Mouse (Mus musculus) midbrain, embryonic 13.5 days (tissue): Measurements from ENCODE around the gene Aven. TPM values are rescaled to one million over a fixed set of nuclear protein-coding genes. Genes with fewer than 3 reads are reported as not detected.
A peak's percentile ranks its signal among the peaks of the same experiment; 100 is the strongest.

ENCODE experiments used
- ATAC-seq: fragments of 200-750 bp; cut with Nextera tagmentation; 2 replicates; pipeline ENCODE4 v1.8.0; 2017; ENCODE audit warnings: mild to moderate bottlenecking, moderate TSS enrichment, moderate library complexity
- H3K27ac ChIP-seq: fragments of 300-500 bp; sonication (generic); 2 replicates; pipeline ENCODE4 v1.5.1; 2015; ENCODE audit warnings: inconsistent platforms, mild to moderate bottlenecking, moderate library complexity
- H3K27me3 ChIP-seq: fragments of 300-500 bp; sonication (generic); 2 replicates; pipeline ENCODE4 v1.6.1; 2015; ENCODE audit warnings: mild to moderate bottlenecking, inconsistent platforms
- H3K36me3 ChIP-seq: fragments of 300-500 bp; sonication (generic); 2 replicates; pipeline ENCODE4 v1.6.1; 2015; ENCODE audit warnings: mild to moderate bottlenecking, inconsistent platforms
- H3K4me1 ChIP-seq: fragments of 300-500 bp; sonication (generic); replicated peaks from 2 replicates; pipeline ENCODE4 v1.6.1; 2015; ENCODE audit warnings: inconsistent platforms
- H3K4me2 ChIP-seq: fragments of 300-500 bp; sonication (generic); replicated peaks from 2 replicates; pipeline ENCODE4 v1.6.1; 2015; ENCODE audit warnings: moderate library complexity, mild to moderate bottlenecking, inconsistent platforms
- H3K4me3 ChIP-seq: fragments of 300-500 bp; sonication (generic); replicated peaks from 2 replicates; pipeline ENCODE4 v1.5.1; 2015; ENCODE audit warnings: mild to moderate bottlenecking, inconsistent platforms
- H3K9ac ChIP-seq: fragments of 300-500 bp; sonication (generic); replicated peaks from 2 replicates; pipeline ENCODE4 v1.6.1; 2015; ENCODE audit warnings: mild to moderate bottlenecking, inconsistent platforms
- H3K9me3 ChIP-seq: fragments of 300-500 bp; sonication (generic); 2 replicates; pipeline ENCODE4 v1.6.1; 2016; ENCODE audit warnings: mild to moderate bottlenecking, inconsistent platforms
- WGBS: fragments of 180-500 bp; shearing (Covaris S2); methylation state at CpG from one replicate; pipeline ENCODE4 v1.1.7; 2015; 5-methylcytosine and 5-hydroxymethylcytosine counted together
- polyA plus RNA-seq: library from polyadenylated mRNA; unstranded; fragments of >200 nt; fragmentation: Nextera tagmentation; extraction: Ambion mirVana; gene quantifications from 2 replicates; pipeline ENCODE4 v1.2.1, GENCODE M21; 2015

Aven gene
- polyA plus RNA-seq, 1 experiment from 2014 or later, result 3.1 TPM

DNA sequence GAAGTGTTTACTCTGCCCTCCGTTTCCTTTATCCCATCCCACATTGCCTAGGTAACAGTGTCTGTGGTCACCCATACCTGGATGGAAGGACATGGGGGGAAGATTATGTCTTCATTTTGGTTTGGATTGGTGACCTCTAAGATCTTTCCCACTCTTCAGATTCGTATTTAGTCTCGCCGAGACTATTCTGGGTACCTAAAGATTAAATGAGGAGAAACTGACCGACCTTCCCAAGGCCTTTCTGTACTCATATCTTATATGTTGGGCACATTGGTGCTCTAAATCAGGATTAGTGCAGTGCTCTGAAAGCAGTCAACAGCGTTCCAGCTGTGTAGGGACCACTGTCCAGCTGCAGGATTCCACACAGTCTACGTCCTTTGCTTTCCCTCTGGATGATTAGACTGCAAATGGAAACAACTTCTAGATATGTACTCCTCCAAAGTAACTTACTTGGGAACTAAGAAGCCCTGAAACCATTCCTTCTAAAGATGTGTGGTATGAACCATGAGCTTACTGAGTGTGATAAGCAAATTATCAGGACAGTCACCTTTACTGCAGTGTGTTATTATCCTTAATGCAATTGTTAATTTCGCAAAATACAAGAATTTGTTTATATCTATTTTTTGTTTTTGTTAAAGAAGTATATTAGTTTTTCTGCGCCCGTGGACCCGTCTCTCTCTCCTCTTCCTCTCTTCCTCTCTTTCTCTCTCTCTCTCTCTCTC, 936 bp downstream of the Aven start:
- peak overlapping the region; percentile 73 for H3K4me3 ChIP-seq
- 46% methylated on average over 11 of the region's 11 CpGs for WGBS
- H3K36me3 ChIP-seq, result no peaks in the 10 kb centered on the region
- ATAC-seq, result peak; percentile 7
- peak overlapping the region; percentile 97; the same call in 1 of the 2 replicates for H3K27ac ChIP-seq
- no peaks in the 10 kb centered on the region for H3K27me3 ChIP-seq
- H3K4me2 ChIP-seq, result peak overlapping the region; percentile 70
- no peaks in the 10 kb centered on the region for H3K9me3 ChIP-seq
- peaks cover 17% of the 10 kb centered on the region for H3K4me1 ChIP-seq
- H3K9ac ChIP-seq, result peak overlapping the region; percentile 95

DNA sequence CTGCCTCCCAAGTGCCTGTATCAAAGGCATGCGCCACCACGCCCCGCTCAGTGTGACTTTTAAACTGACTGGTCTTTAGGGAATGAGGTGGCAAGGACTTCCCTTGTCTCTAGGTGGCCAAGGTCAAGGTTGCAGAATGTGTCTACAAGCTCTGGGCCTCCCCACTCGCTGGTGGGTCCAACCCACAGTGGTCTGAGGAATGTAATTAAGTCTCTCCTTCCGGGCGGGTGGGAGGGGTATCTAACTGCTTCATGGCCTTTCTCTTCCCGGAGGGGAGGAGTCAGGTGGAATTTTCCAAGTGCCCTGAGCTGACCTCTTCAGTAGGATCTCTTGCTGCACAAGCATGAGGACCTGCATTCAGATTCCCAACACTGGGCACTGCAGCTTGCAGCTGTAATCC, 5.1 kb downstream of the Aven start:
- H3K4me1 ChIP-seq, result peaks cover 13% of the 10 kb centered on the region
- H3K27ac ChIP-seq, result no peak overlapping the region
- no peak overlapping the region for H3K9ac ChIP-seq
- ATAC-seq, result no peak
- H3K9me3 ChIP-seq, result no peaks in the 10 kb centered on the region
- H3K27me3 ChIP-seq, result no peaks in the 10 kb centered on the region
- no peaks in the 10 kb centered on the region for H3K36me3 ChIP-seq
- H3K4me3 ChIP-seq, result no peak overlapping the region
- no peak overlapping the region for H3K4me2 ChIP-seq
- 76% methylated on average over 7 of the region's 7 CpGs for WGBS

DNA sequence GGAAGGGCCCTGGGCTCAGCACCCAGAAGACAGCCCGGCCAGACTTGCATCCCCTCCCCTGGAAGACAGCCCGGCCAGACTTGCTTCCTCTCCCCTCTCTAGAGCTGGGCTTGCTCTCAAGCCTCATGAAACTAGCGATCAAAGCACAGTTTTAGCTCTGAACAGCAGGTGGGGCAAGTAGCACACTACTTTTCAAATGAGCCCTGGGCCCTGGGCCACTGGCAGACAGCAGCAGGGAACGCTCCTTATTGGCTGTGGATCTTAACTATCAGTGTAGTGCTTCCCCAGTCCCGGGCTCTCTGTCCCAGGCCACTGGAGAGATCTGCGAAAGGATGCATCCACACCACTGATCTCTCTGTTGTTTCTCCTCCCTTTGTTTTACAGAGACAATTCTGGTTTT, 8.4 kb downstream of the Aven start:
- no peaks in the 10 kb centered on the region for H3K36me3 ChIP-seq
- no peak overlapping the region for H3K27ac ChIP-seq
- H3K9me3 ChIP-seq, result no peaks in the 10 kb centered on the region
- no peaks in the 10 kb centered on the region for H3K27me3 ChIP-seq
- no peak overlapping the region for H3K9ac ChIP-seq
- whole genome bisulfite sequencing, result 4% methylated on average over 6 of the region's 6 CpGs
- no peak overlapping the region for H3K4me3 ChIP-seq
- no peak overlapping the region for H3K4me2 ChIP-seq
- ATAC-seq, result peak; percentile 96
- H3K4me1 ChIP-seq, result peaks cover 7% of the 10 kb centered on the region

DNA sequence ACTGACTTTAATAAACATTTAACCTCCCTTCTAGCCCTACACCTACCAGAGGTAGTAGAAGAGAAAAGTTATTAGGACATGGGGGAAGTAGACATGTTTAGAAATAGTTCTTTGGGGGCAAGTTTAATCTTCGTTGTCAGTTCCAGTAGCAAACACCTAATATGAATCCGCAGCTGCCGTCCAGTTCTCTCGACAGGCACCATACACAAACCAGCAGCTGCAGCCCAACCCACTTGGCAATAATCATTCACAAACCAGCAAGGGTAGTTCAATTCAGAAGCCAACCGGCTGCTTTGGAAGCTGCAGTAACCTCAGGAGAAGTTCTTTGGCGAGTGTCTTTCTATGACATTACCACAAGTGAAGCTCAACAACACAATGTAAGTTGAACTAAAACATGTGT, 11.2 kb downstream of the Aven start:
- Histone ChIP-seq H3K27ac (no peak overlapping the region), H3K4me2 (no peak overlapping the region), H3K9ac (no peak overlapping the region), H3K36me3 (no peaks in the 10 kb centered on the region), H3K27me3 (no peaks in the 10 kb centered on the region), H3K4me1 (peaks cover 7% of the 10 kb centered on the region), H3K4me3 (no peak overlapping the region), H3K9me3 (no peaks in the 10 kb centered on the region)
- no peak for ATAC-seq
- WGBS, result 91% methylated on average over 6 of the region's 6 CpGs

DNA sequence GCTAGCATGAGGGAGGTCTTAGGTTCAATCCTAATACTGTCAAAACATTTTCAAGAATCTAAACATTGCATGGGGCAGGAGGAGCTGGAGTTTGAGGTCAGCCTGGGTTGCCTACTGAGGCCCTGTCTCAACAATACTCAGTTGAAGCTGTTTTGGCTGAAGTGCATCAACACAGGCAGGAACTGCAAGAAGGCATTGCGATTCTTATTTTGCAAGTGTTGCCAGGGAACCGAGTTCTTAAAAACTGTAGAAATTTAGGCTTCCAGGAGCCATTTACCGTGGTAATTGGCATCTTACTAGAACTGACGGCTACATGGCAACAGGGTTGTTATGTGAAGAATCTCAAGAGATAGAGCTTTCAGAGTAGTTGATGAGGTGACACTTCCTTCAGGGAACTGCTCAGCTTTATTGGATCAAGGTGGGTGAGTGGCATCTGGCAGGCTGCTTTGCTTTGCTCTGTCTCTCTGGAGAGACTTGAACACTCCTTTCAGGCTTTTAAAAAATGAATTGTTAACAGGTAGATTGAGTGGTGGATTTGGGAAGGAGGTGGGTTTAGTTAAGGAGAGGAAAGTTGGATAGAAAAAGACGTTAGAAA, 14.2 kb downstream of the Aven start:
- Histone ChIP-seq H3K4me1 (no peaks in the 10 kb centered on the region), H3K4me3 (no peak overlapping the region), H3K9ac (no peak overlapping the region), H3K36me3 (no peaks in the 10 kb centered on the region), H3K9me3 (no peaks in the 10 kb centered on the region), H3K27ac (no peak overlapping the region), H3K4me2 (no peak overlapping the region), H3K27me3 (no peaks in the 10 kb centered on the region)
- WGBS, result 75% methylated on average over 5 of the region's 5 CpGs
- ATAC-seq, result no peak

DNA sequence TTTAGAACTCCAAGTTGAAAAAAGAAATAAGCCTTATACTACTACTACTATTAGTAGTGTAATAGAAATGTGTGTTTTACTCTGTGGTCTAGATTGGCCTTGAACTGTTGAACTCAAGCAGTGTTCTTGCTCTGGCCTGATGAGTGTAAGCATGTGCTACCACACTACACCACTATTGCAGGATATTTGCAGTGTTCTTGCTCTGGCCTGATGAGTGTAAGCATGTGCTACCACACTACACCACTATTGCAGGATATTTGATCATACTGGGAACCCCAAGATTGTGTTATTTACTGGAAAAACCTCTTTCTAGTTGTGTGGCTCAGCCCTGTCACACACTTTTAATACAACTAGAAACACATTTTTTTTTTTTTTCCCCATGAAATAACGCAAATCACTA, 14.7 kb downstream of the Aven start:
- H3K36me3 ChIP-seq, result no peaks in the 10 kb centered on the region
- 95% methylated on average over 1 of the region's 1 CpGs for WGBS

DNA sequence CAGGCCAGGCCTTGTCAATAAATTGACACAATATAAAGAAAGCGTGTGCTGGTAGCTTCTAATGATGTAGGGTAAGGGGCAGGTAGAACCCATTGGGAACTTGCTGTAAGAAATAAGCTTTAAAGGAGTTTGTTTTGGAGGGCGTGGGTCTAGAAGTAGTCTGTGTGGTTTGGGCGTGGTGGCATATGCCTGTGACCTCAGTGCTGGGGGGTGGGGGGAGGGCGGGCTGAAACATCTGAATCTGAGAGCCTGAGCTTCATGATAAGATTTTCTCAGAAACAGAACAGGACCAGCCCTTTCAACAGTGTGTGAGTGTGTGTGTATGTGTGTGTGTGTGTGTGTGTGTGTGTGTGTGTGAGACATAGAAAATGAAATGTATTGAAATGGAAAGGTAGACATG, 17.4 kb downstream of the Aven start:
- WGBS, result 89% methylated on average over 4 of the region's 4 CpGs
- H3K4me1 ChIP-seq, result no peaks in the 10 kb centered on the region
- ATAC-seq, result no peak
- no peak overlapping the region for H3K4me2 ChIP-seq
- H3K27ac ChIP-seq, result no peak overlapping the region
- H3K27me3 ChIP-seq, result no peaks in the 10 kb centered on the region
- no peaks in the 10 kb centered on the region for H3K36me3 ChIP-seq
- H3K4me3 ChIP-seq, result no peak overlapping the region
- H3K9ac ChIP-seq, result no peak overlapping the region
- no peaks in the 10 kb centered on the region for H3K9me3 ChIP-seq

More for the DNA sequence above, 14.7 kb downstream of the Aven start:
- Histone ChIP-seq H3K27me3 (no peaks in the 10 kb centered on the region), H3K4me2 (no peak overlapping the region), H3K4me1 (no peaks in the 10 kb centered on the region), H3K9me3 (no peaks in the 10 kb centered on the region), H3K4me3 (no peak overlapping the region), H3K27ac (no peak overlapping the region), H3K9ac (no peak overlapping the region)
- ATAC-seq, result no peak

DNA sequence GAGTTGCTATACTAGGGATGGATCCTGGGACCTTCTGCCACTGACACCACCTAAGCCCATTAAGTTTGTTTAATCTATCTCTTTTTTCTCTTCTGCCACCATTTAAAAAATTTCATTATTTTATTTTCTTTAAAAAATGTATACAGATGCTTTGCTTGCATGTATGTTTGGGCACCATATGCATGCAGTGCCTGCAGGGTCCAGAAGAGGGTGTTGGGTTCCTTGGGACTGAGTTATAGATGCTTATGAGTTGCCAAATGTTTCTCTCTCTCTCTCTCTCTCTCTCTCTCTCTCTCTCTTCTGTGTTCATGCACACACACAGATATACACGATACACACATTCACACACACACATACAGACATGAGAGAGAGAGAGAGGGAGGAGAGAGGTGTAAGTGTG, 20.3 kb downstream of the Aven start:
- no peak for ATAC-seq
- Histone ChIP-seq H3K36me3 (no peaks in the 10 kb centered on the region), H3K27ac (no peak overlapping the region), H3K4me2 (no peak overlapping the region), H3K9ac (no peak overlapping the region), H3K4me1 (no peaks in the 10 kb centered on the region), H3K9me3 (no peaks in the 10 kb centered on the region), H3K4me3 (no peak overlapping the region), H3K27me3 (no peaks in the 10 kb centered on the region)
- 100% methylated on average over 1 of the region's 1 CpGs for WGBS

DNA sequence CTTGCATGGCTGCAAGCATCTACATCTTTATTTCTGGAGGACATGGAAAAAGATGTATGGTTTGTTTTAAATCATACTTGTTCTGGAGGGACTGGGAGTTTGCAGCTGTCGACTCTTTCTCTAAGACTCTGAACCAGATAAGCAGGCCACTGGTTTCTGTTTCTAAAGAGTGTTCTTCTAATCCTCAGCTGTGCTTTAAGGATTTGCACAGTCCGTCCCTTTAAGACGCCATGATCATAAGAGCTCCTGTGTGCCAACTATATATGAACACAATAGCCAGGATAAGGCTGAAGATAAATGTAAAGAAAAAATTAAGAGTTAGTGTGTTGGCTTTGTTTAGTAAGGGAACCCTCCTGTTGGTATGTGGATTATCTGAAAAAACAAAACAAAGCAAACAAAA, 24.0 kb downstream of the Aven start:
- no peaks in the 10 kb centered on the region for H3K4me1 ChIP-seq
- H3K27me3 ChIP-seq, result no peaks in the 10 kb centered on the region
- no peak overlapping the region for H3K27ac ChIP-seq
- 65% methylated on average over 3 of the region's 3 CpGs for WGBS
- H3K36me3 ChIP-seq, result no peaks in the 10 kb centered on the region
- ATAC-seq, result no peak
- H3K9me3 ChIP-seq, result no peaks in the 10 kb centered on the region
- H3K4me2 ChIP-seq, result no peak overlapping the region
- H3K9ac ChIP-seq, result no peak overlapping the region
- no peak overlapping the region for H3K4me3 ChIP-seq

DNA sequence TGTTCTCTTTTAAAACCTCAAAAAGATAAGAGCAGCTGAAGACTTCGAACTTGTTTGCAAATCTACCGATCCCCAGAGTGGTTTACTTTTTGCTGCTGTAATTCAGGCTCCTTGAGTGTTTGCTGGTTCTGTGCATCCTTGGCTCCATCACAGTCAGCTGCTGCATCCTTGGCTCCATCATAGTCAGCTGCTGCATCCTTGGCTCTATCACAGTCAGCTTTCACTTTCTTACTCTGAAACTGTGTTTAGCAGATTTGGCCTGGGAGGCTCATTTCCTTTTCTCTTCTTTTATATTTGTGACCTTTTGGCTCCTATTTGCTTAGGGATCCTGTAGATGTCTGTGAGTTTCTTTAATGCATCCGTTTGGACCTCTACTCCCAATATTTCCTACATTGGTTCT, 24.5 kb downstream of the Aven start:
- Histone ChIP-seq H3K9ac (no peak overlapping the region), H3K9me3 (no peaks in the 10 kb centered on the region), H3K4me2 (no peak overlapping the region), H3K27ac (no peak overlapping the region), H3K4me3 (no peak overlapping the region), H3K4me1 (no peaks in the 10 kb centered on the region), H3K27me3 (no peaks in the 10 kb centered on the region), H3K36me3 (no peaks in the 10 kb centered on the region)
- no peak for ATAC-seq
- WGBS, result 90% methylated on average over 3 of the region's 3 CpGs

DNA sequence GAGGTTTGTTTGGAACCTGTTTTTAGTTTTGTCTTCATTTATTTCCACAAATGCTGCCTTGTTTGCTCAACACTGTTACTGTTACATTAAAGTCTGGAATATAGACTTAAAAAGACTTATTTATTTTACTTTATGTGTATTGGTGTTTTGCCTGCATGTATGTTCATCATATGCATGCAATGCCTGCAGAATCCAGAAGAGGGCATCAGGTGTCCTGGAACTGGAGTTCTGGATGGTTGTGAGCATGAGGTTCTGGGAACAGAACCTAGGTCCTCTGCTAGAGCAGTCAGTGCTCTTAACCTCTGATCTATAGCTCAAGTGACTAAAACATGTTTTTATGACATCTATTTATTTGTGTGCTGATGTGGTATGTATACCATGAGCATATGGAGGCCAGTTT, 25.8 kb downstream of the Aven start:
- Histone ChIP-seq H3K4me1 (no peaks in the 10 kb centered on the region), H3K9me3 (no peaks in the 10 kb centered on the region), H3K27me3 (no peaks in the 10 kb centered on the region), H3K36me3 (no peaks in the 10 kb centered on the region), H3K4me3 (no peak overlapping the region), H3K9ac (no peak overlapping the region), H3K4me2 (no peak overlapping the region), H3K27ac (no peak overlapping the region)
- no peak for ATAC-seq

DNA sequence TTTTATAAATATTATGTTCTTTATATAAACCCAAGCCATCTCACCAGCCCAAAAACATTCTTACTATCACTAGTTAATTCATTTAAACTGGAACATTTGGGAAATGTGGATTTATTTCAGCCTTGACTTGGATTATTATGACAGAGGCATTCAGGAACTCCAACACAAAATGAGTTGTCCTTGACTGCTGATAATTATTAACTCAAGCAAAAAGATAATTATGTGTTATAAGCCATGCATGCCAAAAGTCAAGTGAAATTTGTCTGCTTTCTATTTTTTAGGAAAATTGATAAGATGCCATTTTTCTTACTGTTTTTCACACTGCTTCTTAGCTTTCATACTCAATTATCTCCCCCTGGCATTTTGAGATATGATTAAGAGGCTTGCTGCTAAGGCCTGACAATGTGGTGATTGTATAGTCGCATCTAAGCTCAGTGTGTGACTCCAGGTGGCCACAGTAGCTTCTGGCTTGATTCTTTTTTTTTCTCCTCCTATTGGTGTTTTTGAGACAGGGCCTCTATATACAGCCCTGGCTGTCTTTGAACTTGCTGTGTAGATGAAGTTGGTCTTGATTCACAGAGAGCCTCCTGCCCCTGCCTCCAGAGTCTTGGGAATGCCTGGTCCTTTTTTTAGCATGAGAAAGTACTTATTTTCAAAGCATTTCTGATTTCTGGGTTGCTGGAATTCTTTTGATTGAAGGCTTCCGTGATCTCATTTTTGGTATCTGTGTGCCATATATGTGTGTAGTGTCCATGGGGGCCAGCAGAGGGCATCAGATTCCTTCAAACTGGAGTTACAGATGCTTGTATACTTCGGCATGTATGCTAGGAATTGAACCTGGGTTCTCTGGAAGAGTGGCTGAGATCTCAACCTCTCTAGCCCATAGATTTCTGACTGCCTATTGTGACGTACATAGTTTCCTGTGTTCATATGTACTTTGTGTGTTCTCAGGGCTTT, 28.0 kb downstream of the Aven start:
- no peaks in the 10 kb centered on the region for H3K27me3 ChIP-seq
- no peak overlapping the region for H3K9ac ChIP-seq
- H3K36me3 ChIP-seq, result no peaks in the 10 kb centered on the region
- no peak overlapping the region for H3K27ac ChIP-seq
- 87% methylated on average over 4 of the region's 4 CpGs for WGBS
- no peak overlapping the region for H3K4me2 ChIP-seq
- H3K4me1 ChIP-seq, result no peaks in the 10 kb centered on the region
- ATAC-seq, result no peak
- H3K4me3 ChIP-seq, result no peak overlapping the region
- H3K9me3 ChIP-seq, result no peaks in the 10 kb centered on the region
